Mouse (Mus musculus): ENCODE data around the gene Gabrr2. TPM values are rescaled to one million over a fixed set of nuclear protein-coding genes. Genes with fewer than 3 reads are reported as not detected.

The Gabrr2 gene
- polyA plus RNA-seq, 1 experiment from 2014 or later: 0.32 TPM

DNA sequence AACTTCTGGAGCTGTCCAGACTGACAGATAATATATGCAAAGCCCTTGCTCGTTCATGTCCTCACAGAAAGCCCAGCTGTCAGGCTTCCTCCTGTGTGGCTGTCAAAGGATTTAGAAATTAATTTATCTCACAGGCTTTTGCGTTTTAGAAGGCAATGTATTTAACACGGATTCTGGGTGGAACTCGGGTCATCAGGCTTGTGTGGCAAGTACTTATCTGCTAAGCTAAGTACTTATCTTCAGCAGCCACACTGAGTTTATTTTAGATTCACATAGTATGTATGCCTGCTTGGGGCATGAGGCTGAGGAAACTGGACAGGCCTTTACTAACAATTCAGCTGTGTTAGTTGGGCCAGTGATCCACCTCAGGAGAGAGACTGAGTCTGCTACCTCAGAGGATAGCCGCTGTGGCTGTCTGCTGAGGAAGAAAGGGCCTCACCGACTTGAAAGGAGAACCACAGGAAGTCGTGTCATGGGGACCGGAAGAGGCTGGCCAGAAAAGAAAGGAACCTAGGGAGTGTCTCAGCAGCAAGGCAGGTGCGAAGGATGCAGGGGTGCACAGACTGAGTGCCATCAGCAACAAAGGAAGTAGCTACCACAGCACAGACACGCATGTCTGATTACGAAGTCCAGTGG, 9.8 kb downstream of the Gabrr2 start:
- H3K9me3 ChIP-seq: no peaks in the 10 kb centered on the region
- WGBS: 58% methylated on average over 11 of the region's 11 CpGs

GRCm38 (mm10) chr4:33074406-33074805, 11.6 kb downstream of the Gabrr2 start:
- no peak for ATAC-seq (ENCODE audit: insufficient number of reproducible peaks, insufficient read depth, low FRiP score, low TSS enrichment, low read depth)
- WGBS: 83% methylated on average over 4 of the region's 4 CpGs
- Histone ChIP-seq H3K27me3 (no peaks in the 10 kb centered on the region), H3K36me3 (no peaks in the 10 kb centered on the region), H3K27ac (no peak overlapping the region), H3K4me3 (no peak overlapping the region), H3K4me1 (no peaks in the 10 kb centered on the region), H3K9me3 (no peaks in the 10 kb centered on the region), H3K9ac (no peak overlapping the region), H3K4me2 (no peak overlapping the region)

More for the DNA sequence above, 9.8 kb downstream of the Gabrr2 start:
- no peaks in the 10 kb centered on the region for H3K27me3 ChIP-seq
- H3K4me2 ChIP-seq: no peak overlapping the region
- H3K9ac ChIP-seq: no peak overlapping the region
- ATAC-seq (ENCODE audit: insufficient number of reproducible peaks, insufficient read depth, low FRiP score, low TSS enrichment, low read depth): no peak
- no peaks in the 10 kb centered on the region for H3K4me1 ChIP-seq
- H3K36me3 ChIP-seq: no peaks in the 10 kb centered on the region
- H3K4me3 ChIP-seq: no peak overlapping the region
- H3K27ac ChIP-seq: no peak overlapping the region

- Histone ChIP-seq H3K4me3 (no peak overlapping the region), H3K9me3 (no peaks in the 10 kb centered on the region), H3K4me2 (no peak overlapping the region), H3K27ac (no peak overlapping the region), H3K4me1 (no peaks in the 10 kb centered on the region), H3K36me3 (no peaks in the 10 kb centered on the region), H3K9ac (no peak overlapping the region), H3K27me3 (no peaks in the 10 kb centered on the region)
- WGBS: 76% methylated on average over 5 of the region's 5 CpGs
- no peak for ATAC-seq (ENCODE audit: insufficient number of reproducible peaks, insufficient read depth, low FRiP score, low TSS enrichment, low read depth)
Observed at GRCm38 (mm10) chr4:33074851-33075250, 12.1 kb downstream of the Gabrr2 start.

- no peaks in the 10 kb centered on the region for H3K27me3 ChIP-seq
- H3K36me3 ChIP-seq: no peaks in the 10 kb centered on the region
- no peak overlapping the region for H3K4me3 ChIP-seq
- H3K9me3 ChIP-seq: no peaks in the 10 kb centered on the region
- no peak overlapping the region for H3K4me2 ChIP-seq
- ATAC-seq (ENCODE audit: insufficient number of reproducible peaks, insufficient read depth, low FRiP score, low TSS enrichment, low read depth): no peak
- no peaks in the 10 kb centered on the region for H3K4me1 ChIP-seq
- H3K27ac ChIP-seq: no peak overlapping the region
- no peak overlapping the region for H3K9ac ChIP-seq
- WGBS: 79% methylated on average over 5 of the region's 5 CpGs
Observed at GRCm38 (mm10) chr4:33075776-33076524, 13.2 kb downstream of the Gabrr2 start.

- no peak for ATAC-seq (ENCODE audit: insufficient number of reproducible peaks, insufficient read depth, low FRiP score, low TSS enrichment, low read depth)
- Histone ChIP-seq H3K4me2 (no peak overlapping the region), H3K27me3 (no peaks in the 10 kb centered on the region), H3K36me3 (no peaks in the 10 kb centered on the region), H3K27ac (no peak overlapping the region), H3K4me3 (no peak overlapping the region), H3K9ac (no peak overlapping the region), H3K9me3 (no peaks in the 10 kb centered on the region), H3K4me1 (no peaks in the 10 kb centered on the region)
- 79% methylated on average over 11 of the region's 11 CpGs for WGBS
Observed at GRCm38 (mm10) chr4:33077161-33077560, 14.4 kb downstream of the Gabrr2 start.

GRCm38 (mm10) chr4:33077724-33078123, 14.9 kb downstream of the Gabrr2 start:
- H3K27me3 ChIP-seq: no peaks in the 10 kb centered on the region
- no peaks in the 10 kb centered on the region for H3K9me3 ChIP-seq
- no peaks in the 10 kb centered on the region for H3K36me3 ChIP-seq
- H3K4me1 ChIP-seq: no peaks in the 10 kb centered on the region
- 65% methylated on average over 8 of the region's 8 CpGs for WGBS
- H3K27ac ChIP-seq: no peak overlapping the region
- no peak overlapping the region for H3K4me3 ChIP-seq
- H3K9ac ChIP-seq: no peak overlapping the region
- no peak for ATAC-seq (ENCODE audit: insufficient number of reproducible peaks, insufficient read depth, low FRiP score, low TSS enrichment, low read depth)
- H3K4me2 ChIP-seq: no peak overlapping the region

DNA sequence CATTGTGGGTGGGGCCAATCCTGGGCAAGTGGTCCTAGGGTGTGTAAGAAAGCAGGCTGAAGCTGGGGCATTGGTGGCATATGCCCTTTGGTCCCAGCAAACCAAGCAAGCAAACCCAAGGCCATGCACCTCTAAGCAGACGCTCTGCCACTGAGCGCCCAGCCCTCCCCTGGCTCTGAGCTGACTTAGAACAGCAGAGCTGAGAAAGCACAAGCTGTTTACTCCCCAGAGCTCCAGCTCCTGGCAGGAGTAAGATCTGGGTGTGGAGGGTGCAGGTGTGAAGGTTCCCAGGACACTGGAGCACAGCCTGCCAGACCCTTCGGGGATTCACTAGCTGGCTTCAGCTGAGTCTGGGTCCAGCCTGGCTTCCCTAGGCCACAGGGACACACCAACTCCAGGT, 15.7 kb downstream of the Gabrr2 start:
- H3K4me3 ChIP-seq: no peak overlapping the region
- H3K27ac ChIP-seq: no peak overlapping the region
- H3K9me3 ChIP-seq: no peaks in the 10 kb centered on the region
- no peak overlapping the region for H3K4me2 ChIP-seq
- no peak for ATAC-seq (ENCODE audit: insufficient number of reproducible peaks, insufficient read depth, low FRiP score, low TSS enrichment, low read depth)
- H3K36me3 ChIP-seq: no peaks in the 10 kb centered on the region
- 93% methylated on average over 3 of the region's 3 CpGs for WGBS
- H3K4me1 ChIP-seq: no peaks in the 10 kb centered on the region
- H3K27me3 ChIP-seq: no peaks in the 10 kb centered on the region
- H3K9ac ChIP-seq: no peak overlapping the region

DNA sequence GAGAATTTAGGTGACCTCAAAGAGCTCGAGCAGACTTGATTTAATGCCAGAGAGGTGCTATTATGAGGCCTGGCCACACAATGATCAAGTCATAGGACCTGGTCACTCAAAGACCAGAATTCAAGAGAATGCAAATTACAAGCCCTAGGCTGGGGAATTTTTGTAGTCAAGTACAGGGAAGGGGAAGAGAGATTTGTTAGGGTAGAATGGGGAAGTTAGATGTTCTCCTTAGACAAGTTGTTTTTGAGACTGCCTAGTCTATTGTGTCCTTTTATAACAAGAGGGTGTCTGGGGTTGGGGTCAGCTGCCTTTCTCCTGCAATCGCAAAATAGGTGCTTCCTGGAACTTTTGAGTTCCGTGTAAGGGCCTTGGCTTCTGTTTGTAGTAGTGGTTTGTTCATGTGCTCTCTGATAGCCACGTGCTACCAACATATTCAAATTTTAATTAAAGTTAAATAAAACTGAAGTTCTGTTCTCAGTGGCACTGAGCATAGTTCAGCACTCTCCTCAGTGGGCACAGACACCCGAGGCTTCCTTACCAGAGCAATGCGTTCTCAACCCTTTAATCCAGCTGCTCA, 36.4 kb downstream of the Gabrr2 start:
- no peak overlapping the region for H3K9ac ChIP-seq
- WGBS: 83% methylated on average over 6 of the region's 6 CpGs
- H3K9me3 ChIP-seq: no peaks in the 10 kb centered on the region
- no peaks in the 10 kb centered on the region for H3K36me3 ChIP-seq
- no peaks in the 10 kb centered on the region for H3K4me1 ChIP-seq
- H3K4me3 ChIP-seq: no peak overlapping the region
- no peak for ATAC-seq (ENCODE audit: insufficient number of reproducible peaks, insufficient read depth, low FRiP score, low TSS enrichment, low read depth)
- H3K27me3 ChIP-seq: no peaks in the 10 kb centered on the region
- H3K4me2 ChIP-seq: no peak overlapping the region
- H3K27ac ChIP-seq: no peak overlapping the region

GRCm38 (mm10) chr4:33109720-33110458, 47.1 kb downstream of the Gabrr2 start:
- no peaks in the 10 kb centered on the region for H3K4me1 ChIP-seq
- H3K4me3 ChIP-seq: no peak overlapping the region
- H3K9me3 ChIP-seq: no peaks in the 10 kb centered on the region
- H3K9ac ChIP-seq: no peak overlapping the region
- WGBS: 85% methylated on average over 14 of the region's 14 CpGs
- no peak overlapping the region for H3K27ac ChIP-seq
- H3K36me3 ChIP-seq: no peaks in the 10 kb centered on the region
- H3K4me2 ChIP-seq: no peak overlapping the region
- H3K27me3 ChIP-seq: no peaks in the 10 kb centered on the region
- no peak for ATAC-seq (ENCODE audit: insufficient number of reproducible peaks, insufficient read depth, low FRiP score, low TSS enrichment, low read depth)

DNA sequence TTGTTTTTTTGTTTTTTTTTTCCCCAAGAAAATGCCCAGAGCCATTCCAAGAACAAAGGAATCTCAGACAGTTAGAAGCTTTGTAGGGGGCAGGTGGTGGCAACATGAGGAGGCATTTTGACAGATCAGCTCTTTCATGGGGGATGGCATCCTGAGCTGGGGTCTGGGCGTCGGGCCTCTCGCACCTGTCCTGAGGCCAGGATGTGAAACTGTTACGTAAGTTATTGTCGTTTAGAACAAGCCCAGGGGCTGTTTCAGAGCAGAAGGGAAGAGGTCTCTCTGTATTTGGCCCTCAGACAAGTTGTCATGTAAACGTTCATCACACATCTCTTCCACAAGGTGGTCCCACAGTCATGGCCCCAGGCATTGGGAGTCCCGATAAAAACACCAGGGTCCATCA, 48.0 kb downstream of the Gabrr2 start:
- no peak overlapping the region for H3K4me2 ChIP-seq
- H3K27ac ChIP-seq: no peak overlapping the region
- H3K9ac ChIP-seq: no peak overlapping the region
- no peaks in the 10 kb centered on the region; the same call in 1 of the 2 replicates for H3K9me3 ChIP-seq
- no peaks in the 10 kb centered on the region for H3K36me3 ChIP-seq
- H3K27me3 ChIP-seq: no peaks in the 10 kb centered on the region
- no peak for ATAC-seq (ENCODE audit: insufficient number of reproducible peaks, insufficient read depth, low FRiP score, low TSS enrichment, low read depth)
- no peak overlapping the region for H3K4me3 ChIP-seq
- H3K4me1 ChIP-seq: no peaks in the 10 kb centered on the region
- 74% methylated on average over 7 of the region's 7 CpGs for WGBS

- ATAC-seq (ENCODE audit: insufficient number of reproducible peaks, insufficient read depth, low FRiP score, low TSS enrichment, low read depth): no peak
- no peaks in the 10 kb centered on the region; the same call in 1 of the 2 replicates for H3K9me3 ChIP-seq
- no peak overlapping the region for H3K4me2 ChIP-seq
- H3K36me3 ChIP-seq: no peaks in the 10 kb centered on the region
- H3K4me3 ChIP-seq: no peak overlapping the region
- no peaks in the 10 kb centered on the region for H3K27me3 ChIP-seq
- 73% methylated on average over 9 of the region's 9 CpGs for whole genome bisulfite sequencing
- no peaks in the 10 kb centered on the region for H3K4me1 ChIP-seq
- H3K9ac ChIP-seq: no peak overlapping the region
- H3K27ac ChIP-seq: no peak overlapping the region
Observed at GRCm38 (mm10) chr4:33111358-33111757, 48.6 kb downstream of the Gabrr2 start.

All from embryonic facial prominence, embryonic 13.5 days (tissue).